Mouse (Mus musculus): Measurements from ENCODE around the gene Gucy2d. TPM values are rescaled to one million over a fixed set of nuclear protein-coding genes. Genes with fewer than 3 reads are reported as not detected.

Gucy2d gene
- polyA plus RNA-seq (2012; rRNA removed), result not detected in 2 replicates

GRCm38 (mm10) chr7:98439956-98440466, at the start of gene Gucy2d:
TSS of gene Gucy2d (plus strand) at chr7:98440416.
- 65% methylated on average over 10 of the region's 10 CpGs for WGBS
- Histone ChIP-seq H3K27ac (ENCODE audit: insufficient read depth, low read length) (no peak within 1 kb of the TSS), H3K36me3 (ENCODE audit: control insufficient read depth, insufficient read depth, low read length) (no peaks in the 10 kb centered on the region), H3K27me3 (ENCODE audit: control insufficient read depth, insufficient read depth, low read length) (no peaks in the 10 kb centered on the region), H3K4me3 (ENCODE audit: extremely low read depth, insufficient read depth, insufficient read length) (no peak within 1 kb of the TSS), H3K4me1 (ENCODE audit: control insufficient read depth, insufficient read depth, insufficient read length) (no peaks in the 10 kb centered on the region)
- TF ChIP-seq POLR2A (IDR thresholded peaks at IDR 0.05; ENCODE audit: low read depth, low read length) (no peak), CTCF (IDR thresholded peaks at IDR 0.05; ENCODE audit: extremely low read depth, insufficient read depth, insufficient read length, insufficient replicate concordance) (no peak)
- no peak for DNase-seq (ENCODE audit: low read depth in 1 of 2, low spot score in 2 of 2)

- no peaks in the 10 kb centered on the region for H3K36me3 ChIP-seq (ENCODE audit: control insufficient read depth, insufficient read depth, low read length)
- TF ChIP-seq POLR2A (IDR thresholded peaks at IDR 0.05; ENCODE audit: low read depth, low read length) (no peak), CTCF (IDR thresholded peaks at IDR 0.05; ENCODE audit: extremely low read depth, insufficient read depth, insufficient read length, insufficient replicate concordance) (no peak)
- H3K4me3 ChIP-seq (ENCODE audit: extremely low read depth, insufficient read depth, insufficient read length), result no peak overlapping the region
- WGBS, result 41% methylated on average over 2 of the region's 2 CpGs
- no peak for DNase-seq (ENCODE audit: low read depth in 1 of 2, low spot score in 2 of 2)
- H3K27me3 ChIP-seq (ENCODE audit: control insufficient read depth, insufficient read depth, low read length), result no peaks in the 10 kb centered on the region
- no peaks in the 10 kb centered on the region for H3K4me1 ChIP-seq (ENCODE audit: control insufficient read depth, insufficient read depth, insufficient read length)
- no peak overlapping the region for H3K27ac ChIP-seq (ENCODE audit: insufficient read depth, low read length)
Observed at GRCm38 (mm10) chr7:98390486-98390885, 49.7 kb upstream of the Gucy2d start.

GRCm38 (mm10) chr7:98391351-98391936, 48.8 kb upstream of the Gucy2d start:
- no peaks in the 10 kb centered on the region for H3K27me3 ChIP-seq (ENCODE audit: control insufficient read depth, insufficient read depth, low read length)
- DNase-seq (ENCODE audit: low read depth in 1 of 2, low spot score in 2 of 2), result no peak
- WGBS, result 86% methylated on average over 7 of the region's 7 CpGs
- H3K4me3 ChIP-seq (ENCODE audit: extremely low read depth, insufficient read depth, insufficient read length), result no peak overlapping the region
- H3K36me3 ChIP-seq (ENCODE audit: control insufficient read depth, insufficient read depth, low read length), result no peaks in the 10 kb centered on the region
- TF ChIP-seq POLR2A (IDR thresholded peaks at IDR 0.05; ENCODE audit: low read depth, low read length), result no peak
- no peak for TF ChIP-seq CTCF (IDR thresholded peaks at IDR 0.05; ENCODE audit: extremely low read depth, insufficient read depth, insufficient read length, insufficient replicate concordance)
- no peaks in the 10 kb centered on the region for H3K4me1 ChIP-seq (ENCODE audit: control insufficient read depth, insufficient read depth, insufficient read length)
- peak overlapping the region; percentile 18; the same call in 1 of the 2 replicates for H3K27ac ChIP-seq (ENCODE audit: insufficient read depth, low read length)

- no peak for DNase-seq (ENCODE audit: low read depth in 1 of 2, low spot score in 2 of 2)
- 85% methylated on average over 8 of the region's 8 CpGs for WGBS
- H3K27ac ChIP-seq (ENCODE audit: insufficient read depth, low read length), result 0 out of 2 replicates have a peak overlapping the region, but pooled peaks have one; percentile 49
- TF ChIP-seq CTCF (IDR thresholded peaks at IDR 0.05; ENCODE audit: extremely low read depth, insufficient read depth, insufficient read length, insufficient replicate concordance) (no peak), POLR2A (IDR thresholded peaks at IDR 0.05; ENCODE audit: low read depth, low read length) (no peak)
- no peaks in the 10 kb centered on the region for H3K4me1 ChIP-seq (ENCODE audit: control insufficient read depth, insufficient read depth, insufficient read length)
- no peaks in the 10 kb centered on the region for H3K27me3 ChIP-seq (ENCODE audit: control insufficient read depth, insufficient read depth, low read length)
- H3K4me3 ChIP-seq (ENCODE audit: extremely low read depth, insufficient read depth, insufficient read length), result no peak overlapping the region
- H3K36me3 ChIP-seq (ENCODE audit: control insufficient read depth, insufficient read depth, low read length), result no peaks in the 10 kb centered on the region
Observed at GRCm38 (mm10) chr7:98392466-98393201, 47.6 kb upstream of the Gucy2d start.

GRCm38 (mm10) chr7:98402582-98403574, 37.3 kb upstream of the Gucy2d start:
- 90% methylated on average over 15 of the region's 15 CpGs for WGBS
- TF ChIP-seq POLR2A (IDR thresholded peaks at IDR 0.05; ENCODE audit: low read depth, low read length) (no peak), CTCF (IDR thresholded peaks at IDR 0.05; ENCODE audit: extremely low read depth, insufficient read depth, insufficient read length, insufficient replicate concordance) (no peak)

GRCm38 (mm10) chr7:98403996-98404395, 36.2 kb upstream of the Gucy2d start:
- Histone ChIP-seq H3K4me1 (ENCODE audit: control insufficient read depth, insufficient read depth, insufficient read length) (no peaks in the 10 kb centered on the region), H3K27me3 (ENCODE audit: control insufficient read depth, insufficient read depth, low read length) (no peaks in the 10 kb centered on the region), H3K27ac (ENCODE audit: insufficient read depth, low read length) (no peak overlapping the region), H3K4me3 (ENCODE audit: extremely low read depth, insufficient read depth, insufficient read length) (no peak overlapping the region), H3K36me3 (ENCODE audit: control insufficient read depth, insufficient read depth, low read length) (no peaks in the 10 kb centered on the region)
- TF ChIP-seq CTCF (IDR thresholded peaks at IDR 0.05; ENCODE audit: extremely low read depth, insufficient read depth, insufficient read length, insufficient replicate concordance), result no peak
- TF ChIP-seq POLR2A (IDR thresholded peaks at IDR 0.05; ENCODE audit: low read depth, low read length), result no peak
- WGBS, result 89% methylated on average over 4 of the region's 4 CpGs
- DNase-seq (ENCODE audit: low read depth in 1 of 2, low spot score in 2 of 2), result no peak

More at GRCm38 (mm10) chr7:98402582-98403574, 37.3 kb upstream of the Gucy2d start:
- H3K4me1 ChIP-seq (ENCODE audit: control insufficient read depth, insufficient read depth, insufficient read length), result no peaks in the 10 kb centered on the region
- no peak for DNase-seq (ENCODE audit: low read depth in 1 of 2, low spot score in 2 of 2)
- H3K36me3 ChIP-seq (ENCODE audit: control insufficient read depth, insufficient read depth, low read length), result no peaks in the 10 kb centered on the region
- H3K4me3 ChIP-seq (ENCODE audit: extremely low read depth, insufficient read depth, insufficient read length), result no peak overlapping the region
- no peak overlapping the region for H3K27ac ChIP-seq (ENCODE audit: insufficient read depth, low read length)
- H3K27me3 ChIP-seq (ENCODE audit: control insufficient read depth, insufficient read depth, low read length), result no peaks in the 10 kb centered on the region

Data from spleen, adult 2 months (tissue).